In the genomic region with DNA sequence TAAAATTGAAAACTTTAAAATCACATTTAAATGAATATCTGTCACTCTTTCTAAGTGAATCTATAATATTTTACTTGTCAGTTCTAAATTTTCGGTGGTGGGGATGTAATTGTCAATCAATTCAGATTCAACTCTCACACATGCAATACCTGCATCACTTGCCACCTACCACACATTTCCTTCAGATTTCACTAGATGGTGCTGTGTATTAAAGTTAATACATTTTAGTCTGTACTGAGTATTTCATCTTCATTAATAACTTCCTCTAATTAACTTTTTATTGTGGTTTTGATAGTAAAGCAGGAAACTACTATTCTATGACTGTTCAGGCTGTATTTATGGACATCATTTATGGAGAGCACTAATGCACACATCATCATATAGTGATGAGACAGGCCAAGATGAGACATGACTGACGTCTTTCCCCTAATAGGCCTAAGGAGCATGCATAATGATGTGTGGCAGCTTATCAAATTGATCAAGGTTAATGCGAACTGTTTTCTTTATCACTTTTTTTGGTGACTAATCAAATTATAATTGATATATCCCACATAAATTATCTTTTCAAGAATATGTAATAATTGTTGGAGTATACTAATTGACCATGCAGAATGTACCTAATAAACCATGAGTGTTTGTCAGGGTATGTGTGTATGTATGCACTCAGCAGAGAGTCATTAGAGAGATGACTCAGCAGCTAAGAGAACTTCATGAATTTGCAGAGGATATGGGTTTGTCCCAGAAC, we compare ENCODE assay signal across 12 mouse cellular contexts.
DNase-seq lines count a peak whose midpoint lies in the region; ATAC-seq lines count a peak whose summit lies in the region.
"Had no signal": no experiment of that assay in that cellular context is flagged by ENCODE, and none has a peak within 500 bp of the region (broad histone marks: within the 10 kb centered on the region; RNA-seq: fewer than 3 reads in every experiment).

No protein-coding gene starts in this region.

- H3K9me3 ChIP-seq in embryonic facial prominence, embryonic 11.5 days (replicated peaks; ENCODE audit: control insufficient read depth, low read length): no peaks in the 10 kb centered on the region
- H3K9me3 ChIP-seq in embryonic facial prominence, embryonic 10.5 days: no peaks in the 10 kb centered on the region
- no peaks in the 10 kb centered on the region for H3K9me3 ChIP-seq in limb, embryonic 11.5 days (ENCODE audit: control insufficient read depth, low read length)
- H3K9me3 ChIP-seq in limb, embryonic 10.5 days (replicated peaks): no peaks in the 10 kb centered on the region
- H3K9me3 ChIP-seq in hindbrain, embryonic 14.5 days (ENCODE audit: control insufficient read depth, low read length): no peaks in the 10 kb centered on the region
- H3K9me3 ChIP-seq in neural tube, embryonic 14.5 days (ENCODE audit: control insufficient read depth, low read length): no peaks in the 10 kb centered on the region
- H3K9me3 ChIP-seq: heart, embryonic 15.5 days; limb, embryonic 15.5 days had no signal

- H3K4me1 ChIP-seq in embryonic facial prominence, embryonic 11.5 days (ENCODE audit: control insufficient read depth, insufficient read depth, low read length): no peaks in the 10 kb centered on the region
- peaks cover 3% of the 10 kb centered on the region; the same call in 1 of the 2 replicates for H3K4me1 ChIP-seq in embryonic facial prominence, embryonic 10.5 days
- no peaks in the 10 kb centered on the region for H3K4me1 ChIP-seq in limb, embryonic 11.5 days (ENCODE audit: control insufficient read depth, insufficient read depth, low read length)
- H3K4me1 ChIP-seq in limb, embryonic 10.5 days: no peaks in the 10 kb centered on the region
- no peaks in the 10 kb centered on the region for H3K4me1 ChIP-seq in hindbrain, embryonic 14.5 days (replicated peaks; ENCODE audit: control insufficient read depth, insufficient read depth, low read length)
- H3K4me1 ChIP-seq in neural tube, embryonic 14.5 days (ENCODE audit: control insufficient read depth, insufficient read depth, low read length): no peaks in the 10 kb centered on the region
- H3K4me1 ChIP-seq: heart, embryonic 15.5 days; limb, embryonic 15.5 days had no signal

- H3K27ac ChIP-seq in embryonic facial prominence, embryonic 11.5 days (replicated peaks; ENCODE audit: low read depth, low read length): no peak overlapping the region
- no peak overlapping the region for H3K27ac ChIP-seq in embryonic facial prominence, embryonic 10.5 days (replicated peaks)
- no peak overlapping the region for H3K27ac ChIP-seq in limb, embryonic 11.5 days (replicated peaks; ENCODE audit: low read depth, low read length)
- no peak overlapping the region for H3K27ac ChIP-seq in limb, embryonic 10.5 days
- H3K27ac ChIP-seq in hindbrain, embryonic 14.5 days: no peak overlapping the region
- no peak overlapping the region for H3K27ac ChIP-seq in neural tube, embryonic 14.5 days (ENCODE audit: low read depth, low read length)
- H3K27ac ChIP-seq: heart, embryonic 15.5 days; limb, embryonic 15.5 days had no signal

- no peaks in the 10 kb centered on the region for H3K27me3 ChIP-seq in embryonic facial prominence, embryonic 11.5 days (ENCODE audit: control insufficient read depth, insufficient read depth, low read length)
- no peaks in the 10 kb centered on the region for H3K27me3 ChIP-seq in embryonic facial prominence, embryonic 10.5 days (replicated peaks; ENCODE audit: low read depth, poor library complexity, severe bottlenecking)
- H3K27me3 ChIP-seq in limb, embryonic 11.5 days (ENCODE audit: control insufficient read depth, insufficient read depth, low read length): no peaks in the 10 kb centered on the region
- no peaks in the 10 kb centered on the region for H3K27me3 ChIP-seq in limb, embryonic 10.5 days (ENCODE audit: low read depth, poor library complexity, severe bottlenecking)
- H3K27me3 ChIP-seq in hindbrain, embryonic 14.5 days (ENCODE audit: control insufficient read depth, insufficient read depth, low read length): no peaks in the 10 kb centered on the region
- no peaks in the 10 kb centered on the region for H3K27me3 ChIP-seq in neural tube, embryonic 14.5 days (ENCODE audit: control insufficient read depth, insufficient read depth, low read length)
- H3K27me3 ChIP-seq: heart, embryonic 15.5 days; limb, embryonic 15.5 days had no signal

- H3K9ac ChIP-seq in embryonic facial prominence, embryonic 11.5 days (replicated peaks; ENCODE audit: low read length): no peak overlapping the region
- H3K9ac ChIP-seq in limb, embryonic 11.5 days (ENCODE audit: low read length): no peak overlapping the region
- no peak overlapping the region for H3K9ac ChIP-seq in hindbrain, embryonic 14.5 days
- H3K9ac ChIP-seq in neural tube, embryonic 14.5 days (replicated peaks; ENCODE audit: low read depth, low read length): no peak overlapping the region
- H3K9ac ChIP-seq: heart, embryonic 15.5 days; limb, embryonic 15.5 days had no signal

- H3K4me2 ChIP-seq in embryonic facial prominence, embryonic 11.5 days (ENCODE audit: low read depth, low read length): no peak overlapping the region
- no peak overlapping the region for H3K4me2 ChIP-seq in limb, embryonic 11.5 days (ENCODE audit: low read depth, severe bottlenecking)
- no peak overlapping the region for H3K4me2 ChIP-seq in hindbrain, embryonic 14.5 days (replicated peaks)
- H3K4me2 ChIP-seq in neural tube, embryonic 14.5 days (ENCODE audit: low read depth, low read length): no peak overlapping the region
- H3K4me2 ChIP-seq: heart, embryonic 15.5 days; limb, embryonic 15.5 days had no signal

- DNase-seq in embryonic facial prominence, embryonic 11.5 days (ENCODE audit: low spot score): peak; percentile 15
- no peak for DNase-seq in embryonic facial prominence, embryonic 10.5 days (ENCODE audit: low spot score)
- DNase-seq in limb, embryonic 11.5 days (ENCODE audit: low spot score): no peak
- DNase-seq in limb, embryonic 10.5 days (ENCODE audit: low spot score): no peak
- peak; percentile 57 for DNase-seq in hindbrain, embryonic 14.5 days (ENCODE audit: low spot score)
- DNase-seq in ovary, postnatal 10 days (ENCODE audit: low spot score): no peak
- no peak for DNase-seq in gastrocnemius, adult 18-20 months (ENCODE audit: low spot score)
- DNase-seq: adrenal gland, postnatal 36 days; kidney, postnatal 14 days had no signal

- WGBS in embryonic facial prominence, embryonic 11.5 days: 72% methylated on average over 3 of the region's 3 CpGs
- 74% methylated on average over 3 of the region's 3 CpGs for WGBS in embryonic facial prominence, embryonic 10.5 days
- WGBS in limb, embryonic 11.5 days: 66% methylated on average over 3 of the region's 3 CpGs
- WGBS in limb, embryonic 10.5 days: 82% methylated on average over 3 of the region's 3 CpGs
- WGBS in hindbrain, embryonic 14.5 days: 59% methylated on average over 3 of the region's 3 CpGs
- 61% methylated on average over 3 of the region's 3 CpGs for WGBS in neural tube, embryonic 14.5 days

- ATAC-seq in embryonic facial prominence, embryonic 11.5 days (replicated peaks; ENCODE audit: insufficient number of reproducible peaks, low FRiP score, low TSS enrichment, low read depth): peak; percentile 52; the same call in 1 of the 2 replicates
- peak; percentile 73; the same call in 1 of the 2 replicates for ATAC-seq in limb, embryonic 11.5 days (ENCODE audit: insufficient number of reproducible peaks, low FRiP score, low TSS enrichment, low read depth)
- 0 out of 2 replicates have a peak, but pooled peaks have one; percentile 62 for ATAC-seq in hindbrain, embryonic 14.5 days (ENCODE audit: low FRiP score)
- ATAC-seq in neural tube, embryonic 14.5 days (ENCODE audit: low read depth): peak; percentile 82

- no peaks in the 10 kb centered on the region for H3K36me3 ChIP-seq in embryonic facial prominence, embryonic 11.5 days (replicated peaks; ENCODE audit: control insufficient read depth, insufficient read depth, low read depth, low read length)
- H3K36me3 ChIP-seq in embryonic facial prominence, embryonic 10.5 days (replicated peaks): no peaks in the 10 kb centered on the region
- H3K36me3 ChIP-seq in limb, embryonic 11.5 days (ENCODE audit: control insufficient read depth, insufficient read depth, low read length): no peaks in the 10 kb centered on the region
- no peaks in the 10 kb centered on the region for H3K36me3 ChIP-seq in limb, embryonic 10.5 days
- no peaks in the 10 kb centered on the region for H3K36me3 ChIP-seq in hindbrain, embryonic 14.5 days (replicated peaks; ENCODE audit: control insufficient read depth, insufficient read depth)
- no peaks in the 10 kb centered on the region for H3K36me3 ChIP-seq in neural tube, embryonic 14.5 days (ENCODE audit: control insufficient read depth, insufficient read depth, low read length)
- H3K36me3 ChIP-seq: heart, embryonic 15.5 days; limb, embryonic 15.5 days had no signal

- H3K4me3 ChIP-seq in embryonic facial prominence, embryonic 11.5 days (ENCODE audit: low read depth, low read length): no peak overlapping the region
- H3K4me3 ChIP-seq in embryonic facial prominence, embryonic 10.5 days: no peak overlapping the region
- no peak overlapping the region for H3K4me3 ChIP-seq in limb, embryonic 11.5 days (ENCODE audit: low read depth, low read length)
- no peak overlapping the region for H3K4me3 ChIP-seq in limb, embryonic 10.5 days
- no peak overlapping the region for H3K4me3 ChIP-seq in hindbrain, embryonic 14.5 days (replicated peaks; ENCODE audit: low read length)
- H3K4me3 ChIP-seq in neural tube, embryonic 14.5 days (ENCODE audit: low read depth, low read length): no peak overlapping the region
- H3K4me3 ChIP-seq: heart, embryonic 15.5 days; limb, embryonic 15.5 days had no signal

Comparison
In these comparisons a context has a peak if more than half of its experiments do, and no peak if none do; other contexts are left out.
1. DNase-seq: peak in embryonic facial prominence, embryonic 11.5 days (single experiment) and hindbrain, embryonic 14.5 days (single experiment); none in embryonic facial prominence, embryonic 10.5 days (single experiment), limb, embryonic 11.5 days (single experiment), limb, embryonic 10.5 days (single experiment), ovary, postnatal 10 days (single experiment) and gastrocnemius, adult 18-20 months (single experiment).
2. Peak in every context shown above with its lines, with median percentiles within 50 percentile points of each other: ATAC-seq.